Mouse (Mus musculus) limb, embryonic 14.5 days (tissue): Measurements from ENCODE around the gene Uox. TPM values are rescaled to one million over a fixed set of nuclear protein-coding genes. Genes with fewer than 3 reads are reported as not detected.

Experiments
- ATAC-seq: fragments of 200-750 bp; cut with Nextera tagmentation; 2 replicates; pipeline ENCODE4 v1.8.0; 2017; ENCODE audit warnings: low read depth, moderate number of reproducible peaks, moderate TSS enrichment; ENCODE audit not compliant: low FRiP score
- DNase-seq: peaks from one replicate; pipeline ENCODE4 v3.0.0-alpha.2; 2015; ENCODE audit warnings: low spot score
- H3K27ac ChIP-seq: fragments of 300-500 bp; sonication (generic); replicated peaks from 2 replicates; pipeline ENCODE4 v1.5.1; 2014; ENCODE audit warnings: low read depth, mild to moderate bottlenecking, low read length, moderate library complexity, mixed read lengths
- H3K27me3 ChIP-seq: fragments of 300-500 bp; sonication (generic); 2 replicates; pipeline ENCODE4 v1.6.1; 2014; ENCODE audit warnings: low read length, mixed read lengths; ENCODE audit not compliant: control insufficient read depth, insufficient read depth
- H3K36me3 ChIP-seq: fragments of 300-500 bp; sonication (generic); 2 replicates; pipeline ENCODE4 v1.6.1; 2014; ENCODE audit warnings: mild to moderate bottlenecking, low read length, moderate library complexity, mixed read lengths; ENCODE audit not compliant: control insufficient read depth, insufficient read depth
- H3K4me1 ChIP-seq: fragments of 300-500 bp; sonication (generic); 2 replicates; pipeline ENCODE4 v1.6.1; 2014; ENCODE audit warnings: antibody characterized with exemption, low read length, mixed read lengths; ENCODE audit not compliant: control insufficient read depth, insufficient read depth
- H3K4me2 ChIP-seq: fragments of 300-500 bp; sonication (generic); replicated peaks from 2 replicates; pipeline ENCODE4 v1.6.1; 2014; ENCODE audit warnings: low read depth, mild to moderate bottlenecking, low read length, moderate library complexity; ENCODE audit not compliant: severe bottlenecking
- H3K4me3 ChIP-seq: fragments of 300-500 bp; sonication (generic); replicated peaks from 2 replicates; pipeline ENCODE4 v1.5.1; 2014; ENCODE audit warnings: low read length
- H3K9ac ChIP-seq: fragments of 300-500 bp; sonication (generic); 2 replicates; pipeline ENCODE4 v1.6.1; 2014; ENCODE audit warnings: mild to moderate bottlenecking, low read depth, low read length, moderate library complexity; ENCODE audit not compliant: severe bottlenecking
- H3K9me3 ChIP-seq: fragments of 300-500 bp; sonication (generic); 2 replicates; pipeline ENCODE4 v1.6.1; 2016; ENCODE audit warnings: low read length; ENCODE audit not compliant: control insufficient read depth
- POLR2A ChIP-seq: fragments of 200-500 bp; IDR thresholded peaks from 2 replicates; pipeline ENCODE4 v1.8.0; 2012; ENCODE audit warnings: inconsistent platforms, mild to moderate bottlenecking, moderate library complexity, borderline replicate concordance; ENCODE audit not compliant: insufficient read depth, insufficient read length; ENCODE audit errors: extremely low read depth
- WGBS: fragments of 180-500 bp; shearing (Covaris S2); extraction: QIAGEN DNeasy Blood & Tissue Kit; methylation state at CpG from one replicate; pipeline ENCODE4 v1.1.7; 2014; 5-methylcytosine and 5-hydroxymethylcytosine counted together
- polyA plus RNA-seq, 2 experiments: library from polyadenylated mRNA; depleted of rRNA in 1 of 2; stranded (reverse) in 1 of 2; unstranded in 1 of 2; fragments of >200 nt; fragmentation: Nextera tagmentation in 1 of 2; extraction: Ambion mirVana in 1 of 2; gene quantifications; 2 replicates each; pipeline versions ENCODE4 v1.2.1 to v1.2.3; 2012 to 2014

Uox gene
- polyA plus RNA-seq, 2 experiments: 0.19 to 0.66 TPM

- no peak for DNase-seq
- 52% methylated on average over 5 of the region's 5 CpGs for WGBS
- Histone ChIP-seq H3K9ac (no peak overlapping the region), H3K27ac (no peak overlapping the region), H3K4me3 (no peak overlapping the region), H3K27me3 (no peaks in the 10 kb centered on the region), H3K9me3 (no peaks in the 10 kb centered on the region), H3K36me3 (no peaks in the 10 kb centered on the region), H3K4me2 (no peak overlapping the region), H3K4me1 (no peaks in the 10 kb centered on the region)
- no peak for ATAC-seq
- TF ChIP-seq POLR2A: no peak
Measured at GRCm38 (mm10) chr3:146583908-146584307, 13.7 kb downstream of the Uox start.

GRCm38 (mm10) chr3:146586616-146587015, 16.4 kb downstream of the Uox start:
- H3K4me2 ChIP-seq: no peak overlapping the region
- H3K27me3 ChIP-seq: no peaks in the 10 kb centered on the region
- H3K9ac ChIP-seq: no peak overlapping the region
- TF ChIP-seq POLR2A: no peak
- no peaks in the 10 kb centered on the region for H3K4me1 ChIP-seq
- H3K27ac ChIP-seq: no peak overlapping the region
- no peak overlapping the region for H3K4me3 ChIP-seq
- ATAC-seq (no peak), DNase-seq (no peak)
- 96% methylated on average over 14 of the region's 14 CpGs for WGBS
- no peaks in the 10 kb centered on the region for H3K9me3 ChIP-seq
- H3K36me3 ChIP-seq: no peaks in the 10 kb centered on the region

GRCm38 (mm10) chr3:146589523-146589922, 19.3 kb downstream of the Uox start:
- TF ChIP-seq POLR2A: no peak
- Histone ChIP-seq H3K4me2 (no peak overlapping the region), H3K4me3 (no peak overlapping the region), H3K27ac (no peak overlapping the region), H3K4me1 (no peaks in the 10 kb centered on the region), H3K9ac (no peak overlapping the region), H3K36me3 (no peaks in the 10 kb centered on the region), H3K9me3 (no peaks in the 10 kb centered on the region), H3K27me3 (no peaks in the 10 kb centered on the region)
- ATAC-seq: no peak
- 44% methylated on average over 6 of the region's 6 CpGs for WGBS
- DNase-seq: no peak

GRCm38 (mm10) chr3:146591159-146591558, 20.9 kb downstream of the Uox start:
- ATAC-seq (no peak), DNase-seq (no peak)
- 88% methylated on average over 7 of the region's 7 CpGs for WGBS
- Histone ChIP-seq H3K4me2 (no peak overlapping the region), H3K4me3 (no peak overlapping the region), H3K27me3 (no peaks in the 10 kb centered on the region), H3K4me1 (no peaks in the 10 kb centered on the region), H3K9me3 (no peaks in the 10 kb centered on the region), H3K27ac (no peak overlapping the region), H3K9ac (no peak overlapping the region), H3K36me3 (no peaks in the 10 kb centered on the region)
- TF ChIP-seq POLR2A: no peak

- Histone ChIP-seq H3K4me1 (no peaks in the 10 kb centered on the region), H3K27ac (no peak overlapping the region), H3K27me3 (no peaks in the 10 kb centered on the region), H3K4me3 (no peak overlapping the region), H3K9ac (no peak overlapping the region), H3K9me3 (no peaks in the 10 kb centered on the region), H3K36me3 (no peaks in the 10 kb centered on the region), H3K4me2 (no peak overlapping the region)
- no peak for ATAC-seq
- 63% methylated on average over 2 of the region's 2 CpGs for WGBS
- no peak for TF ChIP-seq POLR2A
- DNase-seq: no peak
Measured at GRCm38 (mm10) chr3:146591601-146592000, 21.4 kb downstream of the Uox start.

- no peak overlapping the region for H3K4me2 ChIP-seq
- TF ChIP-seq POLR2A: no peak
- no peaks in the 10 kb centered on the region for H3K9me3 ChIP-seq
- no peaks in the 10 kb centered on the region for H3K27me3 ChIP-seq
- 88% methylated on average over 6 of the region's 6 CpGs for WGBS
- no peak for ATAC-seq
- no peak for DNase-seq
- no peak overlapping the region for H3K4me3 ChIP-seq
- H3K36me3 ChIP-seq: no peaks in the 10 kb centered on the region
- no peak overlapping the region for H3K27ac ChIP-seq
- no peak overlapping the region for H3K9ac ChIP-seq
- no peaks in the 10 kb centered on the region for H3K4me1 ChIP-seq
Measured at GRCm38 (mm10) chr3:146595440-146595839, 25.2 kb downstream of the Uox start.
